Mouse (Mus musculus) lung, postnatal 0 days (tissue): ENCODE measurements at regions not wholly inside any gene's neighbourhood (a gene's known extent, or its start where the extent isn't known, plus 50 kb on each side); places are given as distances from the start of the nearest gene placed in this dataset.

Experiments used
- CTCF ChIP-seq: IDR thresholded peaks from 2 replicates; pipeline ENCODE4 v1.5.1; 2016; ENCODE audit warnings: antibody characterized with exemption, mild to moderate bottlenecking
- EP300 ChIP-seq: IDR thresholded peaks from 2 replicates; pipeline ENCODE4 v1.6.1; 2016; ENCODE audit warnings: antibody characterized with exemption, mild to moderate bottlenecking, control low read depth

GRCm38 (mm10) chr7:137611891-137612522, 174.6 kb downstream of the Glrx3 start:
- no peak for TF ChIP-seq CTCF
- TF ChIP-seq EP300: no peak
